Mouse (Mus musculus): ENCODE data around the gene Ctns.

Gene Ctns

GRCm38 (mm10) chr11:73137591-73138501, 61.0 kb downstream of the Ctns start, which contains the start of gene Haspin:
TSS of gene Haspin (minus strand) at chr11:73138294.
- peak; percentile 83 for DNase-seq

- no peak for DNase-seq
These were observed 61.7 kb downstream of the Ctns start for GRCm38 (mm10) chr11:73137116-73137515.

- no peak for DNase-seq
These were observed 62.3 kb downstream of the Ctns start for GRCm38 (mm10) chr11:73136587-73136986.

GRCm38 (mm10) chr11:73134222-73134621, 64.6 kb downstream of the Ctns start:
- DNase-seq: no peak

All from layer of hippocampus, adult 9-11 months (tissue).